In the genomic region with DNA sequence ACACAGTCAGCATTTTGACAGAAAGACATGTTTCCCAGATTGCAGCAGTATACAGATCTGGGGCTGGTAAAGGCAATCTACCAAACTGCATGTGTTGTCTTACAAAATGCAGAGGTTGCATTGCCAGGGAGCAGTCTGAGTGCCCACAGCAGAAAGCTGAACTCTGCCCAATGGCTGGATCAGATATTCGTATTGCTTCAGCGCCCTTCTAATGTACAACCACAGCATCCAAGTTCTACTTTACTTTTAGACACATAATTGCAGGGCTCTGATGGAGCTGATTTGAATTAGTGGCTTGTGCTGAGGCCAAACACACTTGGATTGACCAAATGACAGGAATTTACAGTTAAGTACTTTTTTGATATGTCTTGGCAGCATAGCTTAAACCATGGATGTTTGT, we compare ENCODE assay signal across 26 mouse cellular contexts.
"Had no signal": no experiment of that assay in that cellular context is flagged by ENCODE, and none has a peak within 500 bp of the region (broad histone marks: within the 10 kb centered on the region; RNA-seq: fewer than 3 reads in every experiment).

No protein-coding gene starts in this region.

- H3K9ac ChIP-seq: heart, embryonic 12.5 days; hindbrain, embryonic 12.5 days; hindbrain, embryonic 14.5 days; intestine, embryonic 15.5 days; limb, embryonic 12.5 days; liver, embryonic 12.5 days; liver, embryonic 14.5 days had no signal

- ATAC-seq: hindbrain, embryonic 16.5 days; inflammation-experienced regulatory T-cells, adult 6 months; intestine, embryonic 15.5 days; intestine, postnatal 0 days; liver, embryonic 12.5 days had no signal

- DNase-seq: gastrocnemius, postnatal 14 days; gastrocnemius, postnatal 36 days; heart, adult 18-20 months; heart, postnatal 10 days; heart, postnatal 4 days; kidney, adult 18-20 months; kidney, adult 8-10 months; kidney, postnatal 10 days; kidney, postnatal 25 days; kidney, postnatal 4 days; liver had no signal

- H3K36me3 ChIP-seq: heart, embryonic 10.5 days; hindbrain, embryonic 12.5 days; limb, embryonic 10.5 days; liver, embryonic 12.5 days had no signal

- H3K4me2 ChIP-seq: heart, embryonic 12.5 days; hindbrain, embryonic 12.5 days; hindbrain, embryonic 14.5 days; intestine, embryonic 15.5 days; limb, embryonic 12.5 days; liver, embryonic 12.5 days had no signal

- H3K27ac ChIP-seq: heart, embryonic 10.5 days; hindbrain, embryonic 10.5 days; hindbrain, embryonic 12.5 days; hindbrain, embryonic 14.5 days; intestine, embryonic 15.5 days; layer of hippocampus, adult 2 months; left cerebral cortex, adult 2 months; limb, embryonic 10.5 days; limb, embryonic 12.5 days; liver, embryonic 12.5 days; liver, embryonic 14.5 days had no signal

- H3K4me1 ChIP-seq: heart, embryonic 10.5 days; heart, embryonic 12.5 days; hindbrain, embryonic 10.5 days; hindbrain, embryonic 12.5 days; intestine, embryonic 15.5 days; limb, embryonic 10.5 days; limb, embryonic 12.5 days; liver, embryonic 12.5 days had no signal

- H3K27me3 ChIP-seq: heart, embryonic 12.5 days; hindbrain, embryonic 12.5 days; intestine, embryonic 15.5 days; limb, embryonic 12.5 days; liver, embryonic 12.5 days had no signal

- H3K9me3 ChIP-seq: heart, embryonic 10.5 days; heart, embryonic 12.5 days; hindbrain, embryonic 10.5 days; hindbrain, embryonic 12.5 days; intestine, embryonic 15.5 days; limb, embryonic 10.5 days; limb, embryonic 12.5 days; liver, embryonic 12.5 days had no signal

- H3K4me3 ChIP-seq: heart, embryonic 10.5 days; heart, embryonic 12.5 days; hindbrain, embryonic 10.5 days; hindbrain, embryonic 12.5 days; intestine, embryonic 15.5 days; layer of hippocampus, adult 2 months; left cerebral cortex, adult 2 months; limb, embryonic 10.5 days; limb, embryonic 12.5 days; liver, embryonic 12.5 days had no signal
